9 mouse cellular contexts compared by ENCODE assay signal in the genomic region with DNA sequence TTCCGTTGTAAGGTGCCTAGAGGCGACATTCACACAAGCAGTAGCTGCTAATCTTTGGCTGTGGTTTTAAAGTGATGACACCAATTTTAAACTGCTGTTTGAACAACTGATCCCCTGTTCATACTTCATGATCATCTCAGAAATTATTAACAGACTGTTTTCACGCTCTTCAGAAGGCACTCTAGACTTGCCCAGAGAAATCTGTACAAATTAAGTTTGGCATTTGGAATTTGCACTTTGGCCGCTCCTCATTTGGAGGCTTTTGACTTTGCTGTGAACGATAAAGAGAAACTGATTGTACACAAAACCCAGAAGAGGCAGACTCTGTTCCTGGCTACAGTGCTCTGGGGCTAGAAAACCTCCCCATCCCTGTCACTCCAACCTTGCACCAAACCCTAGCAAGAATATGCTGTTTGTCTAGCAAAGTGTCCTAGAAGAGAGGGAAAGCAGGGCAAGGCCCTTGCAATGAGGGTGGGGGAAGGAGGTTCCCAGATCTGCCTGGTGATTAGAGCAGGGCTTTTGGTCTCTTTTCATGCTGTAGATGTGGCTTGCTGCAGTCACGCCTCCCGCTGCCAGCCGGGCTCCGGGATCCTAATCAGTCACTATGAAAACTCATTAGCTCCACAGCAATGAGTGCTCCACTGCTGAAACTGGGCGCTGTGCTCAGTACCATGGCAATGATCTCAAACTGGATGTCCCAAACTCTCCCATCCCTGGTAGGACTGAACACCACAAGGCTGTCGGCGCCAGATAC.
DNase-seq lines count a peak whose midpoint lies in the region; ATAC-seq lines count a peak whose summit lies in the region.
"Had no signal": no experiment of that assay in that cellular context is flagged by ENCODE, and none has a peak within 500 bp of the region (broad histone marks: within the 10 kb centered on the region; RNA-seq: fewer than 3 reads in every experiment).

No protein-coding gene starts in this region.

- H3K9ac ChIP-seq in forebrain, embryonic 13.5 days: no peak overlapping the region
- H3K9ac ChIP-seq in neural tube, embryonic 13.5 days: no peak overlapping the region

- WGBS in forebrain, embryonic 13.5 days: 26% methylated on average over 12 of the region's 12 CpGs
- 37% methylated on average over 12 of the region's 12 CpGs for WGBS in neural tube, embryonic 13.5 days

- H3K4me3 ChIP-seq in forebrain, embryonic 13.5 days: no peak overlapping the region
- H3K4me3 ChIP-seq in neural tube, embryonic 13.5 days: no peak overlapping the region

- peaks cover 7% of the 10 kb centered on the region for H3K4me1 ChIP-seq in forebrain, embryonic 13.5 days
- H3K4me1 ChIP-seq in neural tube, embryonic 13.5 days (replicated peaks): peaks cover 8% of the 10 kb centered on the region

- ATAC-seq in forebrain, embryonic 13.5 days: peak; percentile 70
- ATAC-seq in neural tube, embryonic 13.5 days (ENCODE audit: low read depth): peak; percentile 47; the same call in 1 of the 2 replicates

- H3K9me3 ChIP-seq in forebrain, embryonic 13.5 days (replicated peaks): no peaks in the 10 kb centered on the region
- H3K9me3 ChIP-seq in neural tube, embryonic 13.5 days: no peaks in the 10 kb centered on the region

- H3K36me3 ChIP-seq in forebrain, embryonic 13.5 days (ENCODE audit: poor library complexity, severe bottlenecking): no peaks in the 10 kb centered on the region
- H3K36me3 ChIP-seq in neural tube, embryonic 13.5 days: no peaks in the 10 kb centered on the region

- peak overlapping the region; percentile 28 for H3K4me2 ChIP-seq in forebrain, embryonic 13.5 days
- H3K4me2 ChIP-seq in neural tube, embryonic 13.5 days: peak overlapping the region; percentile 16; the same call in 1 of the 2 replicates

- no peak overlapping the region for H3K27ac ChIP-seq in forebrain, embryonic 13.5 days
- no peak overlapping the region; the same call in 1 of the 2 replicates for H3K27ac ChIP-seq in neural tube, embryonic 13.5 days (replicated peaks)

- DNase-seq in layer of hippocampus, postnatal 10 days (ENCODE audit: low spot score in 2 of 2): peak; percentile 22 to 37
- no peak for DNase-seq in layer of hippocampus, adult 8-10 months (ENCODE audit: low spot score in 2 of 2)
- DNase-seq in kidney, postnatal 10 days: peak; percentile 19
- DNase-seq in ovary, postnatal 36 days (ENCODE audit: low spot score): no peak
- DNase-seq in layer of hippocampus, adult 9-11 months: no peak
- DNase-seq in urinary bladder, postnatal 25 days (ENCODE audit: low spot score): no peak
- DNase-seq: spleen, adult 18-20 months had no signal

- H3K27me3 ChIP-seq in forebrain, embryonic 13.5 days: no peaks in the 10 kb centered on the region
- no peaks in the 10 kb centered on the region for H3K27me3 ChIP-seq in neural tube, embryonic 13.5 days

Comparison
In these comparisons a context has a peak if more than half of its experiments do, and no peak if none do; other contexts are left out.
1. DNase-seq: peak in layer of hippocampus, postnatal 10 days (2 of 2) and kidney, postnatal 10 days (single experiment); none in layer of hippocampus, adult 8-10 months (0 of 2), ovary, postnatal 36 days (single experiment), layer of hippocampus, adult 9-11 months (single experiment) and urinary bladder, postnatal 25 days (single experiment).